Mouse (Mus musculus) right cerebral cortex, postnatal 25 days (tissue): Measurements from ENCODE around the gene Ccser1.

ENCODE experiments used
- DNase-seq: peaks from one replicate; pipeline ENCODE4 v3.0.0; 2022

Ccser1 gene

GRCm38 (mm10) chr6:61485336-61485735 is 305.2 kb downstream of the Ccser1 start:
- DNase-seq = no peak

GRCm38 (mm10) chr6:61491979-61492821 is 312.1 kb downstream of the Ccser1 start:
- no peak for DNase-seq

DNA sequence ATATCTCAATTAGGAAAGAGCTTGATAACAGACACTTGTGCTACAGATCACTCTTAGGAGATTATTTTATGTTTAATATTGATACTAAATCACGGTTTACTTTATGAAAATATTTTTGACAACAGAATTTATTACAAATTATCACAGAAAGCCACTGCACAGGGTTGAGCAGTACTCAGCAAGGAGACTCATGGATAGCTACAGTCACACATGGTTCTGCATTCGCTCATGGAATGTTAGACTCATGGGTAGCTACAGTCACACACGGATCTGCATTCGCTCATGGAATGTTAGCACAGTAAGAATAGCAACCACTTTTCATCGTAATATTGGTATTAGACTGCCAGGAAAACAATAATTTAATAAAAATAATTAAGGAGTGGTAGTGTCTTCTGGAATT is 313.3 kb downstream of the Ccser1 start:
- DNase-seq = no peak

GRCm38 (mm10) chr6:61515310-61515709 is 335.2 kb downstream of the Ccser1 start:
- DNase-seq = no peak

GRCm38 (mm10) chr6:61521587-61521986 is 341.5 kb downstream of the Ccser1 start:
- no peak for DNase-seq

DNA sequence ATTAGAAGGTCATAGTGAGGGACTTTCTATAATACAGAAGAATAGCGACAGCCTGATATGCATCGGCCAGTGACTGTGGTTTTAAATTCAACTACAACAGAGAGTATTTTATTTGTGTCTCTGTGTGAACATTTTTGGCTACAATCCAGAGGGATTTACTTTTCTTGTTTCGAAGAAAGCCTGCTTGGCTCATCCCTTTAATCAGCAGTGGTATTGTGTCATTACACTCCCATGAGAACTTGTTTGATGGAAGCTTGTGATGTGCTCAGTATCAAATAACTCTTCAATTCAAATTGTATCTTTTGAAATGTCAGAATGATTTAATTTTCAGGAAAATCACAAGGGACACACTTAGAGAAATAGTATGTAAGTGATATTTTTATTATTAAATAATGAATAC is 342.0 kb downstream of the Ccser1 start:
- DNase-seq = no peak

DNA sequence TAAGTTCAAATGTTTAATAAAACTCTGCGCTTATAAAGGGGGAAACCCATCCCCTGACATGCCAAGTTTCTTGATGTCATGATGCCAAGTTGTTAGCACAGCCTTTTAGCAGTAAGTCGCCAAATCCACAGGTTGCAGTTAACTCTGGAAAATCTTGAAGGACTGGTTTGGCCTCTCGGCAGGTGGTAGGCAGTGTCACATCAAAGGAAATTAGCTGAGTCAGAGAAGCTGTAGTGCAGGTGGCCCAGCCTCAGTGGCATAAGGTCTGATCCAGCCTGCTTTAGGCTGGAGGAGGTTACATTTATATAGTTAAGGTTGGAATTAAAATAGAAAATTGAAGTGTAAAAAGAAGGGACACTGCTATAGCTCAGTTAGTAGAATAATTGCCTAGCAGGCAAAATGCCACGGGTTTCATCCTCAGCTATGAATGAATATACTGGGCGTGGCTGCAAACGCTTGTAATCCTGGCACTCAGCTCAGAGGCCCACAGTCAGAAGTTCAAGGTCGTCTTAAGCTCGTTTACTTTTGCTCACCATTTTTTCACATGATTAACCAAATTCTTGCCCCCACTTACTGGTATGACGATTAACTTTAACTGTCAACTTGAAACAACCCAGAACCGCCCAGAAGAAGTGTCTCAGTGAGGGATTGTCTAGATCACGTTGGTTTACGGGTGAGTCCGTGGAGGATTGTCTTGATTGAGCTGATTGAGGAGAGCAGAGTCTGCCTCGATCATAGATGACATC is 343.8 kb downstream of the Ccser1 start:
- DNase-seq = no peak

- DNase-seq = no peak
These were observed 360.6 kb downstream of the Ccser1 start for GRCm38 (mm10) chr6:61540732-61541131.

DNA sequence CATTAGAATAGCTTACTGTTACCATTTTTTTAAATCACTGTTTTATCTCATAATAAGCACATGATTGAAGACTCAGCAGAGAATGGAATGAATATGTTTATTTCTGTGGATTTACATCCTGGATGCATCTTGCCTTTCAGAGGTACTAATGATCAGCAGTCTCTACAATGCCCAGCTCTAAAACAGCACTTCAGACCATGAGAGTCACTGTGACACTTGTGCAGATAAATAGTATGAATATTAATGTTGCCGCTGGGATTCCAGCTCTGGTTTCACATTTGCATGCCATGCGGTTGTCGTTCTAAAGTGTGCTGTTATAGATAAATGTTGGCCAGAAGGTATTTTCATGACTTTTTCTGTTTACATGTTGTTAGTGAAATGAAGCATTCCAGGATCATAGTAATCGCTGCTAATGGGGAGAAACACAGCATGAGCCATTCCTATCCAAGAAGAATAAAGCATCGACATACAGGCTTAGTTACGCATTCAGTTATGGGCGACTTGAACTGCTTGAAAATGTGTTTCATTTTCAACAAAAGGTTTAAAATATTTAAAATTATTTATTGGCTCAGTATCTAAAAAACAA is 363.4 kb downstream of the Ccser1 start:
- no peak for DNase-seq

GRCm38 (mm10) chr6:61567551-61567950 is 387.4 kb downstream of the Ccser1 start:
- DNase-seq = no peak

GRCm38 (mm10) chr6:61567967-61568366 is 387.8 kb downstream of the Ccser1 start:
- DNase-seq = no peak

GRCm38 (mm10) chr6:61581696-61582095 is 401.6 kb downstream of the Ccser1 start:
- DNase-seq = no peak

DNA sequence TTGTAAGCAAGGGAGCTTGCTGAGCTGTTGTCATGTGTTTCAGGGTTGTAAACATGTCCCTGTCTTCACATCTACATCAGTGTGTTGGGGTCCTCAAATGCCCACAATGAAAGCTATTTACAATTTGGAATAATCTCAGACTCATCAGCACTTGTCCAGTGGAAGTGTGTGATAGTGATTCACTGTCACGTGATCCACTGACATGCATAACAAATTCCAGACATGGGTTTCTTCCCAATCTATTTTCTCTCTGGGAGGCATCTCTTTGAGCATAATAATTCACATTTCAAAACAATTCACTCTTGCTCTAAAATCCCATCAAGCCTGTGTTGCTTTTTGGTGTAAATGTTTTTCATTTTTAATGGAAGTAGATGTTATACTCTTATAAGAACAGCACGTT is 408.9 kb downstream of the Ccser1 start:
- no peak for DNase-seq

GRCm38 (mm10) chr6:61601911-61602310 is 421.8 kb downstream of the Ccser1 start:
- DNase-seq = no peak

- no peak for DNase-seq
These were observed 434.8 kb downstream of the Ccser1 start for GRCm38 (mm10) chr6:61614920-61615319.

- DNase-seq = no peak
These were observed 441.6 kb downstream of the Ccser1 start for GRCm38 (mm10) chr6:61621707-61622106.

GRCm38 (mm10) chr6:61661414-61661813 is 481.3 kb downstream of the Ccser1 start:
- no peak for DNase-seq

DNA sequence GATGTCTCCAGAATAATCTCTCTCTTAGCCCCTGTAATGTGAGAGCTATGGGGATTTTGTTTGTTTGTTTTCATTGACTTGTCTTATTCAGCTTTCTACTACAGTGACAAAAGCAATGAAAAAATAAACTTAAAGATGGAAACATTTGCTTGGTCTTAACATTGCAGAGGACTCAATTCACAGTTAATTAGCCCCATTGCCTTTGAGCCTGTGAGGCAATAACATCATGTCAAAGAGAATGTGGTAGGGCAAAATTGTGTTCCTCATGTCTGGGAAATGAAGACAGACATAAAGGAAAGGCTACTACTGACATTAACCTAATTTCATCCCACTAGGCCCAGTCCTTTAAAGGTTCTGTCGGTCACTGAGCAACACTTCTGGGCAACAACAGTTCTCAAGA is 484.4 kb downstream of the Ccser1 start:
- DNase-seq = no peak

DNA sequence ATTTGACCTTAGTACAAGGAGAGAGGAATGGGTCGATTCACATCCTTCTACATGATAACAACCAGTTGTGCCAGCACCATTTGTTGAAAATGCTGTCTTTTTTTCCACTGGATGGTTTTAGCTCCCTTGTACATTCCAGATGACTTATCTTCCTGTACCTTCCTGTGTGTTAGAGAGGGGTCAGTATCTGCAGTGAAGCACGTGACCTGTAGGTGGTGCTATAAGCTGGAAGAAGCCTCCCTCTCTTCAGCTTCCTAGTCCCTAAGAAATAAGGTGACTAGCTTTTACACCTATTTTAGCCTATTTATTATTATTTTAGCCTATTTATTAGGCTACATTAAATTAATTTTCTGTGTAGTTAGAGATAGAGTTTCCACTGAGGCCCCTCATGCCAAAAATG is 506.9 kb downstream of the Ccser1 start:
- no peak for DNase-seq

DNA sequence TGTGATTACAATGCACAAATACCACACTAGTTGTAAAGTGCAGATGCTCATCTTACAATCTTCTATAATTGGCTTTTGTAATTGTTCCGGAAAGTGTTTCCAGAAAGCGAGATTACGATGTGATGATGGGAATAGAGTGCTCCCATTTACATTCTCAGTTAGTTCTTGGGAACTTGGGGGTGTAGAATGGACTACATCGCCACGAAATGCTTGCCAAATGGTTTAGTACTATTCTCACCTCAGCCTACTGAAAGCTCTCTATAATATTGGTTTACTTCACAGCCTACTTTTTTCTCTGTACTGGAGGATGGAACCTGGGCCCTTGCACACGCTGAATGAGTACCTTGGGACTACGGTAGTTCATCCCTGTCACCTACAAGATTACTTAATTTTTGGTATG is 522.9 kb downstream of the Ccser1 start:
- no peak for DNase-seq

DNA sequence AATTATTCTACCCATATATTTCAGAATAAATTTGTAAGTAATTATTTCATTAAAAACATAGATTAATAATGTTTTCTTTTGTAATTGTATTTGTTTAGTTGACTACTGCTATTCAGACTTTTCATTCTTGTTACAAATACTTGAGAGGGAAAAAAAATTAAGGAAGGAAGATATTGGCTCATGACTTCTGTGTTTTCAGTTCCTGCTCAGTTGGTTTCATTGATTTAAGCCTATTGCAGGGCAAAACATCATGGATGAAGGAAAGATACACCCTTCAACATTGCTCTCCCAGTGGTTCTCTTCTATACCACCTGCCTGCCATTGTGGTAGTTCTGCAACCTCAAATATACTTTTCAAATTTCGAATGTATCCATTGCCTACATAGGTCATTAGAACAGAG is 541.1 kb downstream of the Ccser1 start:
- no peak for DNase-seq

DNA sequence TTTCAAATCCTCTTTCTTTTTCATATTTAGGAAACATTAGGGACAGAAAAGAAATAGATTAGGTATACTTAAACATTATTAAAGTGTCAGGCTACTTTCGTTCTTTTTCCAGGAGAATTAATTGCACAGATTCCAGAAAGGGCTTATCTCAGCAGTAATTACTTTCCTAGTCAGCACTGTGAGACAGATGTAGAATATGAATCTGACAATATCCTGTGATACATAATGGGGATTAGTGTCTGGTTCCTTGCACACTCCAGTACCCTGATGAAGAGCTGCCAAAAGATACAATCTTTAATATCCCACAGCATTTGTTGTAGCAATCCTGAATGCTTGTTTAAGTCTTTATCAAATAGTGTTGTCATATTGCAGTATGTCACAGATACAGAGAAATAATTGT is 548.9 kb downstream of the Ccser1 start:
- no peak for DNase-seq

DNA sequence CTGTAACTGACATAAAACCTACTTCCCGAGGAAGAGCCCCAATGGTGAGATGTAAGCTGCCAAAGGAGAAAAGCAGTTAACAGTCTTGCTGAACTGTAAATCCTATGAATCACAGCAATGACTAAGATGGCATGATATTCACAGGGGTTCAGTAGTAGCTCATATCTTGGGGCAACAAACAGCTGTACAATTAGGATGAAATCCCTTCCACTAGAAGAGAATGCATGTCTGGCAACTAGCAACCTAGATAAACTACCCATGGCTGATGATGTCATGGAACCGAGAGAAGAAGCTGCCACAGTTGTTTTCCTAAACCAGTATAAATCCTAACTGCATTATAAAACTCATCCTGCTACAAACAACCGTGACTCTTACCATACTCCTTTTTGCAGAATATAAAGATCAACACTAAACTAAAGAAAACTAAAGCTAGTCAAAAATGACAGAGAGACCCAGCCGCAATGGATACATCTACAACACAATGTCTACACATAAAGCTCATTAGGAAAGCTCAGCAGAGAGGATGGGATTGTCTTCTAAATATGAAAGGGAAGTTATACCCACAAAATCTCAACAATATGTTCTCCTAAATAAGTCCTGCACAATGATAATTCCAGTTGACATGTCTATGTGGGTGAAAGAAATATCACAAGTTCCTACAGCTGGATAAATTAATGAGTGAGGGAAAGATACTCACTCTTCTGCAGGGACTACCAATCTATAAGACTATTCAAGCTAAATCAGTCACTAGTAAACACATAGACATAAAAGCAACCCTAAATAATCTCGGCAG is 550.2 kb downstream of the Ccser1 start:
- no peak for DNase-seq
